Mouse (Mus musculus) E14TG2a.4 (cell line): Measurements from ENCODE around the gene Nckap5.

Experiments used
- H3K27me3 ChIP-seq: 2 replicates; pipeline ENCODE4 v1.6.1; 2014; ENCODE audit warnings: low read length, control low read depth; ENCODE audit not compliant: insufficient read depth
- H3K36me3 ChIP-seq: 2 replicates; pipeline ENCODE4 v1.6.1; 2014; ENCODE audit warnings: low read length, control low read depth; ENCODE audit not compliant: insufficient read depth
- H3K4me1 ChIP-seq: replicated peaks from 2 replicates; pipeline ENCODE4 v1.6.1; 2014; ENCODE audit warnings: low read depth, low read length, control low read depth
- H3K4me3 ChIP-seq: replicated peaks from 2 replicates; pipeline ENCODE4 v1.5.1; 2014; ENCODE audit warnings: mild to moderate bottlenecking, low read length
- H3K9me3 ChIP-seq: 2 replicates; pipeline ENCODE4 v1.6.1; 2014; ENCODE audit warnings: low read length, control low read depth
- CTCF ChIP-seq: conservative IDR thresholded peaks from 2 replicates; pipeline ENCODE4 v1.5.1; 2014; ENCODE audit warnings: low read length
- NANOG ChIP-seq: IDR thresholded peaks from 2 replicates; pipeline ENCODE4 v1.6.1; 2014; ENCODE audit warnings: borderline replicate concordance, low read length, mixed read lengths
- POU5F1 ChIP-seq: IDR thresholded peaks from 2 replicates; pipeline ENCODE4 v1.6.1; 2014; ENCODE audit warnings: low read length, borderline replicate concordance

The Nckap5 gene

DNA sequence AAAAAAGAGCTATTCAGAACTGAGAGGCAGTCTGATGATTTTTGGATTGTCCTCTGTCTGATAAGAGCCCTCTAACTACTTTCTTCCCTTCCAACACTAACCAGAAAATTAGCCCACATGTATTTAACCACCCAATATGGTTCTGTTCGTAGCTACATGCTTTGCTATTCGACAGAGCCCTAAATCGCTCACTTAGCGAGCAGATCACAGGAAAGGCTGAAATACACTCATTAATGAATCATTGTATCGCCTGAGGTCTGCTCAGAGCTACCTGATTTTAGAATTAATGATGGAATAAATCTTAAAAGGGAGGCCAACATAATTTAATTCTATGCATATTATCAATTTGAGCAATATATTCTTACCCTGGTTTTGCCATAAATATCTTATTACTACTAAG is 187.8 kb downstream of the Nckap5 start:
- no peaks in the 10 kb centered on the region for H3K27me3 ChIP-seq
- H3K9me3 ChIP-seq = no peaks in the 10 kb centered on the region
- H3K4me3 ChIP-seq = no peak overlapping the region
- H3K36me3 ChIP-seq = no peaks in the 10 kb centered on the region
- no peaks in the 10 kb centered on the region for H3K4me1 ChIP-seq
- no peak for TF ChIP-seq NANOG
- TF ChIP-seq POU5F1 = no peak
- TF ChIP-seq CTCF = no peak

DNA sequence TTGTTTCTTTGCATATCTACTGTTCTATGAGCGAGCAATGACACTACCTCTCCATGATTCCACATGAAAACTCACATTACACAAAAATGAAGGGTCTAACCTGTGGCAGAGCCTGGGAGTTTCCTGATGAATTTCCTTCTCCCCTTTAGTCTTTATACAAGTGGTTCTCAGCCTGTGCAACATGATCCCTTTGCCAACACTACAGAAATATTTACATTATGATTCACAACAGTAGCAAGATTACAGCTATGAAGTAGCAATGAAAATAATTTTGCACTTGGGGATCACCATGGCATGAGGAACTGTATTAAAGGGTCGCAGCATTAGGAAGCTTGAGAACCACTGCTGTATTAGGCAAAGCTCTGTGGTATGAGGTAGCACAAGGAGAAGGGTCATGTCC is 191.1 kb downstream of the Nckap5 start:
- H3K4me1 ChIP-seq = no peaks in the 10 kb centered on the region
- TF ChIP-seq NANOG (no peak), POU5F1 (no peak), CTCF (no peak)
- no peak overlapping the region for H3K4me3 ChIP-seq
- H3K27me3 ChIP-seq = no peaks in the 10 kb centered on the region
- H3K9me3 ChIP-seq = no peaks in the 10 kb centered on the region
- no peaks in the 10 kb centered on the region for H3K36me3 ChIP-seq

DNA sequence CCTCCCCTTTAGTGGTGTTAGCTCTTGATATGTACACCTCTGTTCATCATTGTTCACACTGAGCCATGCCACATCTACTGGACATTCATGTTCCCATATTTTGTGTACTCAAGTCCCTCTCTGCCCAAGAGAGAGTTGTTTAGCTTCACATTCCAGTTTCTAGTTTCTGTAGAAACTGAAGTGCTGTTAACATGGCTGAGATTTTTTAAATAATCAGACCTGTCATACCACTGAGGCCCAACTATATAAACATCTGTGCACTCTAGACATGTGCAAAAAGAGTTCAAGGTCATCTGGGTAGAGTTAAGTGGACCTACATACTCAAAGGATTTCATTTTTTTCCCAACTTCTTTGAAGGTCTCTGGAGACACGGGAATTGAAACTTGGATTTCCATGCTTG is 193.1 kb downstream of the Nckap5 start:
- H3K36me3 ChIP-seq = no peaks in the 10 kb centered on the region
- H3K4me1 ChIP-seq = no peaks in the 10 kb centered on the region
- H3K27me3 ChIP-seq = no peaks in the 10 kb centered on the region
- TF ChIP-seq CTCF (no peak), NANOG (no peak), POU5F1 (no peak)
- no peak overlapping the region for H3K4me3 ChIP-seq
- no peaks in the 10 kb centered on the region for H3K9me3 ChIP-seq

GRCm38 (mm10) chr1:126626206-126626605 is 204.4 kb downstream of the Nckap5 start:
- Histone ChIP-seq H3K9me3 (no peaks in the 10 kb centered on the region), H3K4me1 (no peaks in the 10 kb centered on the region), H3K27me3 (no peaks in the 10 kb centered on the region), H3K4me3 (no peak overlapping the region), H3K36me3 (no peaks in the 10 kb centered on the region)
- TF ChIP-seq POU5F1 (no peak), NANOG (no peak)

DNA sequence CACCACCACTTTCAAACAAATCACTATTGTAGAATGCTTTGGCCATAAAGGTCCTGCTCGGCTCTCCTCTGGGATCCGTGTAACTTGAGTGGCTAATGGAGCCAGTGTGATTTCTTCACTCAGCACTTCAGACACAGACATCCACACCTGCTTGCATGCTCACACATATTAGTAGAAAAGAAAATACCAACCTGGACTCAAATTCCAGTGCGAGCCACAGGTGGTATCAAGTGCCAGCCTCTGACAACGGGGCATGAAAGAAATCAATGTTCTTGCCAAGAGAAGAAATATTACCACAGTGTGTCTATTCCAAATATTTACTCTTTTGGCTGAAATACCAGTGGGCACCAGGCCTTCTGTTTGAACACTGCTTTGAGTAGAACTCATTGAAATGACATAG is 208.6 kb downstream of the Nckap5 start:
- TF ChIP-seq POU5F1 = no peak
- no peak for TF ChIP-seq CTCF
- no peak for TF ChIP-seq NANOG
- H3K27me3 ChIP-seq = no peaks in the 10 kb centered on the region

DNA sequence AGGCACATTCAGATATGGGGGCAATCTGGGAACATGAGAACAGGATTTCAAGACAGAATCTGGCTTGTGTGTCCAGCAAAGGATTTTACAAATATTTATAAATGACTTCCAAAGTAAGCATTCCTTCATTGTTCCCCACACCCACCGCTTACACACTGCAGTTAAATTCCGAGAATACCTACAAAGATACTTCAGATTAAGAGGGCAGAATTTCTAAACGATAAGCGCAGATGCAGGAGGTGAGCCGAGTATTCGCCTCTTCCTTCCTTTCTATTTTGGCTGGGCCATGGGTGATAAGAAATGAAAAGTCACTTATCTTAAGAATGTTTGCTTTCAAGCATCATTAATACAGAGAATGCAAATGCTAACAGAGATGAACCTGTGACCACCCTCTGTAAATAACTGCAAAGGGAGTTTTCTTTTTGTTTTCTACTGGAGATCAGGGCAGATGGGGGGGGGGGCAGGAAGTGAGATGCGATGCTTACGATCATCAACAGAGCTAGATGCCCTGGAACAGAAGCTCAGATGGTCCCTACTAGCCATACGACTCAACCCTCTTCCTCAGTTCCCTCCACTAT is 213.0 kb downstream of the Nckap5 start:
- no peaks in the 10 kb centered on the region for H3K27me3 ChIP-seq
- H3K4me3 ChIP-seq = no peak overlapping the region
- peaks cover 5% of the 10 kb centered on the region for H3K9me3 ChIP-seq
- no peaks in the 10 kb centered on the region for H3K36me3 ChIP-seq
- TF ChIP-seq NANOG (no peak), POU5F1 (no peak), CTCF (no peak)
- H3K4me1 ChIP-seq = no peaks in the 10 kb centered on the region

More for the DNA sequence above, 208.6 kb downstream of the Nckap5 start:
- H3K36me3 ChIP-seq = no peaks in the 10 kb centered on the region
- no peaks in the 10 kb centered on the region for H3K9me3 ChIP-seq
- no peak overlapping the region for H3K4me3 ChIP-seq
- H3K4me1 ChIP-seq = no peaks in the 10 kb centered on the region

GRCm38 (mm10) chr1:126616964-126617363 is 213.6 kb downstream of the Nckap5 start:
- Histone ChIP-seq H3K27me3 (no peaks in the 10 kb centered on the region), H3K36me3 (no peaks in the 10 kb centered on the region), H3K4me1 (no peaks in the 10 kb centered on the region), H3K4me3 (no peak overlapping the region), H3K9me3 (peaks cover 5% of the 10 kb centered on the region)
- TF ChIP-seq CTCF (no peak), NANOG (no peak)

- no peak for TF ChIP-seq POU5F1
- TF ChIP-seq CTCF = peak; percentile 42
- no peak for TF ChIP-seq NANOG
- Histone ChIP-seq H3K36me3 (no peaks in the 10 kb centered on the region), H3K4me3 (no peak overlapping the region), H3K4me1 (no peaks in the 10 kb centered on the region), H3K27me3 (no peaks in the 10 kb centered on the region), H3K9me3 (peaks cover 5% of the 10 kb centered on the region)
These were observed 217.7 kb downstream of the Nckap5 start for GRCm38 (mm10) chr1:126612916-126613315.

GRCm38 (mm10) chr1:126608586-126608985 is 222.0 kb downstream of the Nckap5 start:
- H3K9me3 ChIP-seq = no peaks in the 10 kb centered on the region
- no peak overlapping the region for H3K4me3 ChIP-seq
- no peak for TF ChIP-seq POU5F1
- no peak for TF ChIP-seq NANOG
- TF ChIP-seq CTCF = no peak
- H3K27me3 ChIP-seq = no peaks in the 10 kb centered on the region
- H3K4me1 ChIP-seq = no peaks in the 10 kb centered on the region
- H3K36me3 ChIP-seq = no peaks in the 10 kb centered on the region
